29 mouse cellular contexts compared by ENCODE assay signal in the genomic region with DNA sequence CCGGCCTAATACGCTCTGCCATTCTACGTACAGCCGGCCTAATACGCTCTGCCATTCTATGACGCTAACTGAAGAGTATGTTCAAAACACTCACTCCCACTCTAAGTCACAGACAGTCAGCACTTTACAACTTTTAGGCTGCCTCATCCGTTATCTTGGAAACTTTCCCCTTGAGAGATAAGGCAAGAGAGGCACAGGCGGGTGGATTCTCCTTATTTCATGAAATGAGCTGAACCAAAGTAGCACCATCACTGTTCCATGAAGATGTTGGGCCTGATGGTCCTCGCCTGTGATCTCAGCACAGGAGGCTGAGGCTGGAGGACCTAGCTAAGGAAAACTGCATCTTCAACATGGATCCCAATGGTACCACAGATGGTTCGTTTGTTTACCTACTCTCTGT. TPM values are rescaled to one million over a fixed set of nuclear protein-coding genes. Genes with fewer than 3 reads are reported as not detected.
DNase-seq lines count a peak whose midpoint lies in the region; ATAC-seq and TF ChIP-seq lines count a peak whose summit lies in the region.
"Had no signal": no experiment of that assay in that cellular context is flagged by ENCODE, and none has a peak within 500 bp of the region (broad histone marks: within the 10 kb centered on the region; RNA-seq: fewer than 3 reads in every experiment).

No protein-coding gene starts in this region.

- 87% methylated on average over 10 of the region's 10 CpGs for WGBS in kidney, adult 2 months
- WGBS in kidney, embryonic 15.5 days = 91% methylated on average over 10 of the region's 10 CpGs
- 58% methylated on average over 10 of the region's 10 CpGs for WGBS in liver, embryonic 15.5 days (ENCODE audit: insufficient replicate concordance)
- WGBS in intestine, postnatal 0 days = 86% methylated on average over 10 of the region's 10 CpGs

- H3K36me3 ChIP-seq in kidney, adult 2 months (ENCODE audit: control insufficient read depth, insufficient read depth, low read length) = no peaks in the 10 kb centered on the region
- no peaks in the 10 kb centered on the region for H3K36me3 ChIP-seq in kidney, embryonic 15.5 days
- no peaks in the 10 kb centered on the region for H3K36me3 ChIP-seq in liver, embryonic 15.5 days (replicated peaks)
- no peaks in the 10 kb centered on the region for H3K36me3 ChIP-seq in intestine, postnatal 0 days (ENCODE audit: control insufficient read depth, insufficient read depth)
- H3K36me3 ChIP-seq: embryonic facial prominence, embryonic 13.5 days; G1E; hindbrain, embryonic 12.5 days; intestine, embryonic 15.5 days; stomach, embryonic 15.5 days had no signal

- no peaks in the 10 kb centered on the region for H3K9me3 ChIP-seq in kidney, embryonic 15.5 days (replicated peaks)
- no peaks in the 10 kb centered on the region for H3K9me3 ChIP-seq in liver, embryonic 15.5 days (replicated peaks)
- no peaks in the 10 kb centered on the region for H3K9me3 ChIP-seq in intestine, postnatal 0 days (ENCODE audit: control insufficient read depth)
- H3K9me3 ChIP-seq: embryonic facial prominence, embryonic 13.5 days; forebrain, embryonic 13.5 days; G1E; hindbrain, embryonic 12.5 days; intestine, embryonic 15.5 days; stomach, embryonic 15.5 days had no signal

- peaks cover 16% of the 10 kb centered on the region for H3K4me1 ChIP-seq in kidney, adult 2 months (ENCODE audit: control insufficient read depth, insufficient read depth, low read length)
- H3K4me1 ChIP-seq in kidney, embryonic 15.5 days = peaks cover 35% of the 10 kb centered on the region
- H3K4me1 ChIP-seq in liver, embryonic 15.5 days (replicated peaks) = peaks cover 79% of the 10 kb centered on the region
- 0 out of 2 replicates have a peak, but pooled peaks cover 5% of the 10 kb centered on the region for H3K4me1 ChIP-seq in intestine, postnatal 0 days (replicated peaks; ENCODE audit: control insufficient read depth, insufficient read depth, low read length)

- no peak for TF ChIP-seq POLR2A in kidney, adult 2 months (IDR thresholded peaks at IDR 0.05; ENCODE audit: low read depth, low read length)

- peak; percentile 82 for DNase-seq in heart, adult 11 months
- DNase-seq in heart, adult 18-20 months = no peak
- DNase-seq in kidney, adult 2 months = no peak
- DNase-seq in liver = peak; percentile 52
- DNase-seq in spleen, postnatal 10 days (ENCODE audit: low spot score in 2 of 2) = no peak
- DNase-seq: adrenal gland, postnatal 10 days; cerebellum, adult 11 months; cerebellum, adult 9-10 months; gastrocnemius, adult 2 months; gastrocnemius, postnatal 36 days; kidney, adult 9 months; kidney, postnatal 14 days; layer of hippocampus, adult 9-11 months; lung, postnatal 4 days; midbrain, embryonic 14.5 days; thymus, adult 18-20 months; thymus, postnatal 36 days had no signal

- no peak for TF ChIP-seq CTCF in kidney, adult 2 months (conservative IDR thresholded peaks at IDR 0.05; ENCODE audit: insufficient read depth, insufficient read length, low read depth, low read length)
- TF ChIP-seq CTCF in intestine, postnatal 0 days (IDR thresholded peaks at IDR 0.05; ENCODE audit: low read depth) = no peak

- H3K9ac ChIP-seq in kidney, embryonic 15.5 days = no peak overlapping the region
- H3K9ac ChIP-seq in liver, embryonic 15.5 days = no peak overlapping the region
- no peak overlapping the region for H3K9ac ChIP-seq in intestine, postnatal 0 days (ENCODE audit: low read depth, low read length)
- H3K9ac ChIP-seq: embryonic facial prominence, embryonic 13.5 days; forebrain, embryonic 13.5 days; hindbrain, embryonic 12.5 days; intestine, embryonic 15.5 days; stomach, embryonic 15.5 days had no signal

- no peaks in the 10 kb centered on the region; the same call in 1 of the 2 replicates for H3K27me3 ChIP-seq in kidney, adult 2 months (replicated peaks; ENCODE audit: control insufficient read depth, insufficient read depth, low read length)
- H3K27me3 ChIP-seq in kidney, embryonic 15.5 days = no peaks in the 10 kb centered on the region
- H3K27me3 ChIP-seq in liver, embryonic 15.5 days = no peaks in the 10 kb centered on the region
- 0 out of 2 replicates have a peak, but pooled peaks cover 13% of the 10 kb centered on the region for H3K27me3 ChIP-seq in intestine, postnatal 0 days (replicated peaks; ENCODE audit: control insufficient read depth, insufficient read depth, low read length)
- H3K27me3 ChIP-seq: embryonic facial prominence, embryonic 13.5 days; forebrain, embryonic 13.5 days; hindbrain, embryonic 12.5 days; intestine, embryonic 15.5 days; Patski; stomach, embryonic 15.5 days had no signal

- H3K27ac ChIP-seq in kidney, adult 2 months (ENCODE audit: insufficient read depth, low read depth, low read length) = peak overlapping the region; percentile 62
- H3K27ac ChIP-seq in kidney, embryonic 15.5 days = no peak overlapping the region
- H3K27ac ChIP-seq in liver, embryonic 15.5 days (replicated peaks) = peak overlapping the region; percentile 67
- no peak overlapping the region for H3K27ac ChIP-seq in intestine, postnatal 0 days (ENCODE audit: low read depth, low read length)
- H3K27ac ChIP-seq: embryonic facial prominence, embryonic 13.5 days; forebrain, embryonic 13.5 days; gastrocnemius, adult 2 months; hindbrain, embryonic 12.5 days; hindbrain, postnatal 0 days; intestine, embryonic 15.5 days; stomach, embryonic 15.5 days had no signal

- no peak overlapping the region for H3K4me2 ChIP-seq in kidney, embryonic 15.5 days
- peak overlapping the region; percentile 46 for H3K4me2 ChIP-seq in liver, embryonic 15.5 days
- no peak overlapping the region for H3K4me2 ChIP-seq in intestine, postnatal 0 days (replicated peaks; ENCODE audit: low read depth)
- H3K4me2 ChIP-seq: embryonic facial prominence, embryonic 13.5 days; forebrain, embryonic 13.5 days; hindbrain, embryonic 12.5 days; intestine, embryonic 15.5 days; stomach, embryonic 15.5 days had no signal

- ATAC-seq in kidney, embryonic 15.5 days (replicated peaks; ENCODE audit: low FRiP score) = no peak
- ATAC-seq in liver, embryonic 15.5 days (ENCODE audit: insufficient read depth) = no peak
- no peak for ATAC-seq in intestine, postnatal 0 days
- ATAC-seq: forebrain, embryonic 13.5 days; hindbrain, postnatal 0 days; intestine, embryonic 15.5 days; Patski had no signal

- no peak overlapping the region for H3K4me3 ChIP-seq in kidney, adult 2 months (ENCODE audit: insufficient read depth, low read depth, low read length)
- no peak overlapping the region for H3K4me3 ChIP-seq in kidney, embryonic 15.5 days (replicated peaks)
- peak overlapping the region; percentile 9; the same call in 1 of the 2 replicates for H3K4me3 ChIP-seq in liver, embryonic 15.5 days (replicated peaks)
- no peak overlapping the region for H3K4me3 ChIP-seq in intestine, postnatal 0 days (ENCODE audit: low read depth, low read length)
- H3K4me3 ChIP-seq: embryonic facial prominence, embryonic 13.5 days; forebrain, embryonic 13.5 days; gastrocnemius, adult 2 months; hindbrain, embryonic 12.5 days; intestine, embryonic 15.5 days; stomach, embryonic 15.5 days had no signal

RNA-seq across cellular contexts. Expression of a gene that starts 34.8 kb away (rescaled TPM):
- total RNA-seq in heart, adult 18-20 months (2021) = 1 to 10 TPM; 2.3 to 3.3 TPM
- 11.5 and 11.7 TPM in 2 replicates for polyA plus RNA-seq in kidney, adult 2 months (2012; rRNA removed)
- 14.0 and 14.7 TPM in 2 replicates for polyA plus RNA-seq in kidney, embryonic 15.5 days (2015; fragmentation: Nextera tagmentation; extraction: Ambion mirVana)
- polyA plus RNA-seq in liver, embryonic 15.5 days (2015; fragmentation: Nextera tagmentation; extraction: Ambion mirVana) = 12.4 and 14.0 TPM in 2 replicates
- 1.3 and 1.5 TPM in 2 replicates for polyA plus RNA-seq in intestine, postnatal 0 days (2015; fragmentation: Nextera tagmentation; extraction: Ambion mirVana)
- total RNA-seq: monocyte, adult 5-6 weeks had no signal

RNA-seq across cellular contexts. Expression of a gene that starts 34.8 kb away (rescaled TPM):
- 1 to 10 TPM in 1 of 2 experiments, under 1 TPM in 1; 0.69 to 1.8 TPM for total RNA-seq in heart, adult 18-20 months (2021)
- polyA plus RNA-seq in kidney, adult 2 months (2012; rRNA removed) = 4.0 and 6.1 TPM in 2 replicates
- 48.1 and 54.6 TPM in 2 replicates for polyA plus RNA-seq in kidney, embryonic 15.5 days (2015; fragmentation: Nextera tagmentation; extraction: Ambion mirVana)
- polyA plus RNA-seq in liver, embryonic 15.5 days (2015; fragmentation: Nextera tagmentation; extraction: Ambion mirVana) = 60.8 and 65.2 TPM in 2 replicates
- polyA plus RNA-seq in intestine, postnatal 0 days (2015; fragmentation: Nextera tagmentation; extraction: Ambion mirVana) = 59.9 and 64.2 TPM in 2 replicates

Comparison
In these comparisons a context has a peak if more than half of its experiments do, and no peak if none do; other contexts are left out.
1. DNase-seq: peak in heart, adult 11 months (single experiment) and liver (single experiment); none in heart, adult 18-20 months (0 of 2), kidney, adult 2 months (single experiment) and spleen, postnatal 10 days (0 of 2).
2. H3K27ac ChIP-seq: peak in kidney, adult 2 months (single experiment) and liver, embryonic 15.5 days (single experiment); none in kidney, embryonic 15.5 days (single experiment) and intestine, postnatal 0 days (single experiment).